Mouse (Mus musculus): Measurements from ENCODE around the gene Iqsec3. TPM values are rescaled to one million over a fixed set of nuclear protein-coding genes. Genes with fewer than 3 reads are reported as not detected.
A peak's percentile ranks its signal among the peaks of the same experiment; 100 is the strongest.

Iqsec3 gene
- polyA plus RNA-seq (2015; fragmentation: Nextera tagmentation; extraction: Ambion mirVana), result 0.13 TPM in 2 replicates

DNA sequence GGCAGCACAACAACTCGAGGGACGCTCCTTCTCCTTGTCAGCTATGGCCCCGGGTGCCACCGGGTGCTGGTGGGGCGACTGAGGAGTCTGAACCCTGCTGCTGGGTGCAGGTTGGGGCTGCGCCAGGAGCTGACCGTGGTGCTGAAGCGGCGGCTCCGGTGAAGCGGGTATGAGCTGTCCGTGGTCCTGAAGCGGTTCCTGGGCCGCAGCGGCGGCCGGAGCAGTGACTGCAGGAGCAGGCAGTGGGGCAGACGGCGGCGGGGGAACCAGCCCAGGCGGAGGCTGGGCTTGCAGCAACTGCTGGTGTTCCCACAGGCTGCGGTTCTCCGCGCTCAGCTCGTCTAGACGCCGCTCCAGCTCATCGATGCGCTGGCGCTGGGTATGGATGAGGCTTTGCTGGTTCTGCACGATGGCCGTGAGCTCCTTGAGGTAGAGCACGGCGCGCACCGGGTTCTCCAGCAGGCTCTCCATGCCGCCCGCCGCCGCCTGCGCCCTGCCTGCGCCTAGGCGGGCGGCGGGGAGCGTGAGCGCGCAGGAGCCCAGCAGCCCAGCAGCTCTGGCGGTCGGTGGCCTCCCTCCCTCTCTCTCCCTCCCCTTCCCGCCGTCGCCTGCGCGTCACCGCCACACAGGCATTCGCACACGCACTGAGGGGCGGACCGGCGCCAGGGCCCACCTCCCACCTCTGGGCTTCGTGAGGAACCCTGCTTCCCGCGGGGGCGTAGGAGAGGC, at the start of gene Iqsec3:
Iqsec3 (minus strand) TSS at position 586 of the 729 bp plus-strand sequence.
- Histone ChIP-seq H3K4me2 (ENCODE audit: low read depth, low read length) (peak within 1 kb of the TSS; percentile 50), H3K27me3 (replicated peaks; ENCODE audit: control insufficient read depth, insufficient read depth, low read length) (peaks cover 17% of the 10 kb centered on the region), H3K9me3 (ENCODE audit: control insufficient read depth, low read length) (no peaks in the 10 kb centered on the region), H3K9ac (ENCODE audit: low read depth, low read length) (no peak within 1 kb of the TSS), H3K4me3 (ENCODE audit: low read length) (peak within 1 kb of the TSS; percentile 36), H3K4me1 (ENCODE audit: control insufficient read depth, insufficient read depth, low read length) (peaks cover 5% of the 10 kb centered on the region; the same call in 1 of the 2 replicates), H3K27ac (ENCODE audit: low read length) (no peak within 1 kb of the TSS), H3K36me3 (ENCODE audit: control insufficient read depth, insufficient read depth, low read length) (no peaks in the 10 kb centered on the region)
- WGBS, result under 1% methylated on average over 64 of the region's 65 CpGs
- ATAC-seq, result peak; percentile 97

DNA sequence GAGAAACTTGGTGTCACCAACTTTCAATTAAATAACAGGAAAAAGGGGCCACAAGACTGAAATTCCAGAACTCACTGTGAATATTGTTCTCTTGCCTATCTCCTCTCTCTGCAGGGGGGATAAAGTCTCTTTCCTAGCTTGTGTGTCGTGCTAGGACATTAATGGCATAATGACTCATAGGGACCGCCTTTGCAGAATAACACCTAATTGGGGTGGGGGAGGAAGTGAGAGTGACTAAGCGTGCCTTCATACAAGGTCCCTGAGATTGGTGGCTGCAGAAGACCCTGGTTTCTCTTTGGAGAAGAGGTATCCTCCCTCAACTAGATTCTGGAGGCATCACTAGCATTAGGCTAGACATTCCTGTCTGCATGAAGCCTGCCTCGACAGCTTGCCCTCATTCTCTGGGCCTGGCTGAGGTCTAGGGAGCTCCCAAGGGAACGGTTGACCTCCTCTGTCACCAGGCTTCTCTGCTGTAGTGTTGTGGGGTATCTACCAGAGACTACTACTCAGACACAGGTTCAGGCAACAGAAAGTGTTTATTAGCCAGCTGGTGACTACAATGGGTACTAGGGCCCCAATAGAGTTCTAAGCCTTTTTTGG, 48.7 kb upstream of the Iqsec3 start:
- Histone ChIP-seq H3K4me3 (ENCODE audit: low read length) (no peak overlapping the region), H3K9ac (ENCODE audit: low read depth, low read length) (no peak overlapping the region), H3K4me2 (ENCODE audit: low read depth, low read length) (no peak overlapping the region), H3K9me3 (ENCODE audit: control insufficient read depth, low read length) (no peaks in the 10 kb centered on the region), H3K36me3 (ENCODE audit: control insufficient read depth, insufficient read depth, low read length) (no peaks in the 10 kb centered on the region), H3K4me1 (ENCODE audit: control insufficient read depth, insufficient read depth, low read length) (no peaks in the 10 kb centered on the region), H3K27me3 (replicated peaks; ENCODE audit: control insufficient read depth, insufficient read depth, low read length) (no peaks in the 10 kb centered on the region), H3K27ac (ENCODE audit: low read length) (no peak overlapping the region)
- no peak for ATAC-seq
- 71% methylated on average over 5 of the region's 5 CpGs for WGBS

DNA sequence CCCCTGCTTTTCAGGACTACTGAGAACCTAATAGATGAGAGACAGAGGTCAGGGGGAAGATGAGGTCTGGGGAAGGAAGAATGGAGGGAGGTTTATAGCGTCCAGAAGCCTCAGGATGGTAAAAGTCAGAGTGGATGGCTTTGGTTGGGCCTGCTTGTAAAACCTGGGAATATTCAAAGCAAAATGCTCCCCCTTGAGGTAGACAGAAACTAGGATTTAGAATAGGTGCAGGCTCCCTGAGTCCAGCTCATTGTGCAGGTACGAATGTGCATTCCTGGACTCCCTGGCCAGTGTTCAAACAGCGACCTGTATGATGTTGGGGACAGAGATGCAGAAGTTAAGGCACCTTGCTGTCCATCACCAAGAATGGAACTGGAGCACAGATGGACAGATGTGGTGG, 47.6 kb upstream of the Iqsec3 start:
- WGBS, result 68% methylated on average over 3 of the region's 3 CpGs
- H3K4me2 ChIP-seq (ENCODE audit: low read depth, low read length), result no peak overlapping the region

DNA sequence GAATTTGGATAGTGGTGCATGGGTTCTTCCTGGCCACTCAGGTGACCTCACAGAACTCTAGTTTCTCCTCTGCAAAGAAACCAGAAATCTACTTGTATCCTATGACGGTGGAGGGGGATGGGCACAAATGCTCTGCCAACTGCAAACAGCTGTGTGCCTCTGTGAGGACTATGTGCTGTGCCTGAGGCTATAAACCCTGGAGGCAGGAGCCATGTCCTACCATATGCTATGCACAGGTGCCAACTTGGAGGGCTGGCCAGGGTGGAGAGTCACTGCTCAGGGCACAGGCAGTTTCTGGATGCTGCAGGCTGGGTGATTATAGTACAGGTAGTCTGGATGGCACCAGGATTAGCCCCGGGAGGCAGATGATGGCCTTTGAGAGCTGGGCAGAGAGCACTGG, 46.4 kb upstream of the Iqsec3 start:
- Histone ChIP-seq H3K4me3 (ENCODE audit: low read length) (no peak overlapping the region), H3K27ac (ENCODE audit: low read length) (no peak overlapping the region), H3K4me2 (ENCODE audit: low read depth, low read length) (no peak overlapping the region), H3K36me3 (ENCODE audit: control insufficient read depth, insufficient read depth, low read length) (no peaks in the 10 kb centered on the region), H3K9me3 (ENCODE audit: control insufficient read depth, low read length) (no peaks in the 10 kb centered on the region), H3K9ac (ENCODE audit: low read depth, low read length) (no peak overlapping the region), H3K4me1 (ENCODE audit: control insufficient read depth, insufficient read depth, low read length) (no peaks in the 10 kb centered on the region), H3K27me3 (replicated peaks; ENCODE audit: control insufficient read depth, insufficient read depth, low read length) (no peaks in the 10 kb centered on the region)
- ATAC-seq, result no peak
- WGBS, result 78% methylated on average over 2 of the region's 2 CpGs

More for the DNA sequence above, 47.6 kb upstream of the Iqsec3 start:
- H3K9ac ChIP-seq (ENCODE audit: low read depth, low read length), result no peak overlapping the region
- no peak overlapping the region for H3K27ac ChIP-seq (ENCODE audit: low read length)
- ATAC-seq, result no peak
- no peak overlapping the region for H3K4me3 ChIP-seq (ENCODE audit: low read length)
- no peaks in the 10 kb centered on the region for H3K36me3 ChIP-seq (ENCODE audit: control insufficient read depth, insufficient read depth, low read length)
- no peaks in the 10 kb centered on the region for H3K9me3 ChIP-seq (ENCODE audit: control insufficient read depth, low read length)
- H3K27me3 ChIP-seq (replicated peaks; ENCODE audit: control insufficient read depth, insufficient read depth, low read length), result no peaks in the 10 kb centered on the region
- H3K4me1 ChIP-seq (ENCODE audit: control insufficient read depth, insufficient read depth, low read length), result no peaks in the 10 kb centered on the region

DNA sequence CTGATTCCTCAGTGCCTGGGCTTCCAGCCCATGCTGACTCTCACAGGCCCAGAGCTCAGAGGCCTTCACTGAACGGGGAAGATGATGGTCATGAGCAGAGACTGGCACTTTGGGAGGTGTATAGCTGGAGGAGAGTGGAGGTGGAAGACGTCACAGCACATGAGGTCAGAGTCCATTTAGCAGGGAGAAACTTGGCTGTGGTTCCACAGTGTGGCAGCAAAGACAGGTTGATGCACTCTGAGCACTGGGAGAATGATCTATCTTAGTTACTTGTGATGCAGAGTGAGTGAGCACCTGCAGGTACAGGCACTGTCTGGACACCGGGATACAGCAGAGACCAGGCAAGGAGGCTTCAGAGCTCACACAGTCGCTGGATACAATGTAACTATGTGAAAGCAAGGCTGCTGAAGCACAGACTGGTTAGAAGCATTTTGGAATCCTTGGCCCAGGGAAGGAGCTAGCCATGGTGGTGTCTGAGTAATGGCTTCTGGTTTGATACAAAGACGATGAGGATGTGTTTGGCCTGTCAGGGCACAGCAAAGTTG, 45.9 kb upstream of the Iqsec3 start:
- no peak overlapping the region for H3K4me3 ChIP-seq (ENCODE audit: low read length)
- H3K4me1 ChIP-seq (ENCODE audit: control insufficient read depth, insufficient read depth, low read length), result no peaks in the 10 kb centered on the region
- no peaks in the 10 kb centered on the region for H3K9me3 ChIP-seq (ENCODE audit: control insufficient read depth, low read length)
- H3K9ac ChIP-seq (ENCODE audit: low read depth, low read length), result no peak overlapping the region
- H3K4me2 ChIP-seq (ENCODE audit: low read depth, low read length), result no peak overlapping the region
- H3K27me3 ChIP-seq (replicated peaks; ENCODE audit: control insufficient read depth, insufficient read depth, low read length), result no peaks in the 10 kb centered on the region
- H3K36me3 ChIP-seq (ENCODE audit: control insufficient read depth, insufficient read depth, low read length), result no peaks in the 10 kb centered on the region
- no peak for ATAC-seq
- 73% methylated on average over 5 of the region's 5 CpGs for WGBS
- H3K27ac ChIP-seq (ENCODE audit: low read length), result no peak overlapping the region

DNA sequence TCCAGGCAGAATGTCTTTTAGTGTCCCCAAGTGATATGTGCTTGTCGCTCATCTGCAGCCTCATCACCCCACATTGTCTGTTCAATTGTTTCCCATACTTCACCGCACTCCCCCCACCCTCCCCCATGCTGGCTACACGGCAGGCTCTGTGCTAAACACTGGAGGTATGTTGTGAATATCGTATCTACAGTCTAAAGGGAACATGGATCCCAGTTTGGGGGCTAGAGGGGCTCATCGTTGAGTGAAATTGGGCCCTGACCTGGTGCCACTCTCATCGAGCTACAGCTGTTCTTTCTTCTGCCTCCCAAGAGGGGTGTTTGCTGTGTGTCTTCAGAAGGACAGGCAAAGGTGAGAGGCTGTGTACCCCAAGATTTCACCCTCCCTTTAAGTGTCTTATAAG, 44.2 kb upstream of the Iqsec3 start:
- ATAC-seq, result no peak
- 81% methylated on average over 6 of the region's 6 CpGs for WGBS
- no peaks in the 10 kb centered on the region for H3K9me3 ChIP-seq (ENCODE audit: control insufficient read depth, low read length)

DNA sequence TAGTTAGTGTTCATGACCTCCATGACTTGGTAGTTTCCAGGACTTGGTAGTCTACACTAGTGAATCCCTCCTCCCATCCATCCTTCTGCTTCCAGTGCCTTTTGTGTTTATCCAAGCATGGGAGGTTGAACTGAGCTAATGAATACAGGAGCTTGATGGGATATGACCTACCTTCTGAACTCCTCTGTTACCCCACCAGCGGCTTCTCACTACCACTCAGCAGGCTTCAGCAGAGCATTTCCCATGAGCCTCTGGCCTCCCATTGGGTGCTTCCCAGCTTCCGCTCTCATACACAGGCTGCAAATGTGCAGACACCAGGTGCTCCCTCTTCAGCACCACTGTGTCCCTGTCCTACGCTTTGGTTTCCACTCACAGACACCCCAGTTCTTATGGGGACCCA, 36.9 kb upstream of the Iqsec3 start:
- no peaks in the 10 kb centered on the region for H3K9me3 ChIP-seq (ENCODE audit: control insufficient read depth, low read length)
- H3K27ac ChIP-seq (ENCODE audit: low read length), result no peak overlapping the region
- H3K4me1 ChIP-seq (ENCODE audit: control insufficient read depth, insufficient read depth, low read length), result no peaks in the 10 kb centered on the region
- 83% methylated on average over 3 of the region's 3 CpGs for WGBS
- no peaks in the 10 kb centered on the region for H3K27me3 ChIP-seq (replicated peaks; ENCODE audit: control insufficient read depth, insufficient read depth, low read length)
- no peak overlapping the region for H3K4me3 ChIP-seq (ENCODE audit: low read length)
- H3K36me3 ChIP-seq (ENCODE audit: control insufficient read depth, insufficient read depth, low read length), result no peaks in the 10 kb centered on the region
- no peak for ATAC-seq
- H3K4me2 ChIP-seq (ENCODE audit: low read depth, low read length), result no peak overlapping the region
- H3K9ac ChIP-seq (ENCODE audit: low read depth, low read length), result no peak overlapping the region

More for the DNA sequence above, 44.2 kb upstream of the Iqsec3 start:
- no peaks in the 10 kb centered on the region for H3K27me3 ChIP-seq (replicated peaks; ENCODE audit: control insufficient read depth, insufficient read depth, low read length)
- no peaks in the 10 kb centered on the region for H3K4me1 ChIP-seq (ENCODE audit: control insufficient read depth, insufficient read depth, low read length)
- H3K4me3 ChIP-seq (ENCODE audit: low read length), result no peak overlapping the region
- H3K4me2 ChIP-seq (ENCODE audit: low read depth, low read length), result no peak overlapping the region
- no peak overlapping the region for H3K27ac ChIP-seq (ENCODE audit: low read length)
- no peak overlapping the region for H3K9ac ChIP-seq (ENCODE audit: low read depth, low read length)
- H3K36me3 ChIP-seq (ENCODE audit: control insufficient read depth, insufficient read depth, low read length), result no peaks in the 10 kb centered on the region

DNA sequence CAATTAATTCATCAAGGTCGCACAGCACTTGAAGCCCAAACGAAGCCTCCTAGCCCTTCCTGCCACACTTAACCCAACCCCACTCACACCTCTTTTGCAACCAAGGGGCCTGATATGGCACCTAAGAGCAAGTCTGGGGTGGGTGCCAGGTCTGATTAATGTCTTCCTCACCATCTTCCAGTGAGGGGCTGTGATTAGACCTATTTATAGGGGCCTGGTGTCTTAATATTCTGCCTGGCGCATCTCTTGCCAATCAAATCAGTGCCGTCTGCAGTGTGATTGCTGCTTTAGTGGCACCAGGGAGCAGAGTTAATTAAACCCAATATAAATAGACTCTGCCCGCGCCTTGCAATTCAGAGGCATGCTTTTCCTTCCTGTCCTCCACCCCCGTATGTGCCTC, 36.4 kb upstream of the Iqsec3 start:
- Histone ChIP-seq H3K27me3 (replicated peaks; ENCODE audit: control insufficient read depth, insufficient read depth, low read length) (no peaks in the 10 kb centered on the region), H3K9ac (ENCODE audit: low read depth, low read length) (no peak overlapping the region), H3K36me3 (ENCODE audit: control insufficient read depth, insufficient read depth, low read length) (no peaks in the 10 kb centered on the region), H3K9me3 (ENCODE audit: control insufficient read depth, low read length) (no peaks in the 10 kb centered on the region), H3K27ac (ENCODE audit: low read length) (no peak overlapping the region), H3K4me2 (ENCODE audit: low read depth, low read length) (no peak overlapping the region), H3K4me1 (ENCODE audit: control insufficient read depth, insufficient read depth, low read length) (no peaks in the 10 kb centered on the region), H3K4me3 (ENCODE audit: low read length) (no peak overlapping the region)
- WGBS, result 72% methylated on average over 7 of the region's 7 CpGs
- ATAC-seq, result no peak

DNA sequence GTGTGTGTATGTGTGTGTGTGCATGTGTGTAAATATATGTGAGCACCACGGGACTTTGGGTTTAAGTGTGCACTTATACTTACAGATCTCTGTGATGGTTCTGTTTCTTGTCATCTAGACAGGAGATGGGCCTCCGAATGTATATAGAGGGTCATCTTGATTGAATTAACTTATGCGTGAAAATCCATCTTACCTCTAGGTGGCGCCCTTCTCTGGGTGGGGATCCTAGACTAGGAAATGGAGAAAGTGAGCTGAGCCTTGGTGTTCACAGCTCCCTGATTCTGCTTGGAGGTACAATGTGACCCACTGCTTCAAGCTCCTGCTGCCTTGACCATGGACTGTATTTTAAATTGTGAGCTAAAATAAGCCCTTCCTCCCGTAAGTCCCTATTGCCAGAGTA, 34.8 kb upstream of the Iqsec3 start:
- no peak overlapping the region for H3K27ac ChIP-seq (ENCODE audit: low read length)
- no peak overlapping the region for H3K9ac ChIP-seq (ENCODE audit: low read depth, low read length)
- no peak for ATAC-seq
- 57% methylated on average over 5 of the region's 5 CpGs for WGBS
- H3K36me3 ChIP-seq (ENCODE audit: control insufficient read depth, insufficient read depth, low read length), result no peaks in the 10 kb centered on the region
- no peak overlapping the region for H3K4me3 ChIP-seq (ENCODE audit: low read length)
- no peaks in the 10 kb centered on the region for H3K4me1 ChIP-seq (ENCODE audit: control insufficient read depth, insufficient read depth, low read length)
- no peaks in the 10 kb centered on the region for H3K9me3 ChIP-seq (ENCODE audit: control insufficient read depth, low read length)
- H3K27me3 ChIP-seq (replicated peaks; ENCODE audit: control insufficient read depth, insufficient read depth, low read length), result no peaks in the 10 kb centered on the region
- H3K4me2 ChIP-seq (ENCODE audit: low read depth, low read length), result no peak overlapping the region
